Mouse (Mus musculus) midbrain, embryonic 14.5 days (tissue): ENCODE data around the gene Mxra7. TPM values are rescaled to one million over a fixed set of nuclear protein-coding genes. Genes with fewer than 3 reads are reported as not detected.

ENCODE experiments used
- ATAC-seq: fragments of 200-750 bp; cut with Nextera tagmentation; 2 replicates; pipeline ENCODE4 v1.8.0; 2017; ENCODE audit warnings: moderate number of reproducible peaks, moderate library complexity; ENCODE audit not compliant: low FRiP score, low TSS enrichment
- DNase-seq: peaks from one replicate; pipeline ENCODE4 v3.0.0-alpha.2; 2015
- H3K27ac ChIP-seq: fragments of 300-500 bp; sonication (generic); replicated peaks from 2 replicates; pipeline ENCODE4 v1.5.1; 2014; ENCODE audit warnings: mild to moderate bottlenecking, low read depth, low read length, moderate library complexity
- H3K27me3 ChIP-seq: fragments of 300-500 bp; sonication (generic); 2 replicates; pipeline ENCODE4 v1.6.1; 2014; ENCODE audit warnings: low read length, control low read depth, mixed read lengths; ENCODE audit not compliant: control insufficient read depth, insufficient read depth
- H3K36me3 ChIP-seq: fragments of 300-500 bp; sonication (generic); 2 replicates; pipeline ENCODE4 v1.6.1; 2014; ENCODE audit warnings: low read length, control low read depth; ENCODE audit not compliant: control insufficient read depth, insufficient read depth
- H3K4me1 ChIP-seq: fragments of 300-500 bp; sonication (generic); 2 replicates; pipeline ENCODE4 v1.6.1; 2014; ENCODE audit warnings: mild to moderate bottlenecking, antibody characterized with exemption, low read length, control low read depth; ENCODE audit not compliant: control insufficient read depth, insufficient read depth
- H3K4me2 ChIP-seq: fragments of 300-500 bp; sonication (generic); 2 replicates; pipeline ENCODE4 v1.6.1; 2014; ENCODE audit warnings: mild to moderate bottlenecking, low read length, moderate library complexity
- H3K4me3 ChIP-seq: fragments of 300-500 bp; sonication (generic); replicated peaks from 2 replicates; pipeline ENCODE4 v1.5.1; 2014; ENCODE audit warnings: low read depth, low read length
- H3K9ac ChIP-seq: fragments of 300-500 bp; sonication (generic); replicated peaks from 2 replicates; pipeline ENCODE4 v1.6.1; 2014; ENCODE audit warnings: mild to moderate bottlenecking, low read length, moderate library complexity
- H3K9me3 ChIP-seq: fragments of 300-500 bp; sonication (generic); 2 replicates; pipeline ENCODE4 v1.6.1; 2016; ENCODE audit warnings: low read length, control low read depth, mixed read lengths; ENCODE audit not compliant: control insufficient read depth
- WGBS: fragments of 180-500 bp; shearing (Covaris S2); extraction: QIAGEN DNeasy Blood & Tissue Kit; methylation state at CpG from one replicate; pipeline ENCODE4 v1.1.7; 2014; 5-methylcytosine and 5-hydroxymethylcytosine counted together
- polyA plus RNA-seq: library from polyadenylated mRNA; unstranded; fragments of >200 nt; fragmentation: Nextera tagmentation; extraction: Ambion mirVana; gene quantifications from 2 replicates; pipeline ENCODE4 v1.2.1, GENCODE M21; 2014

Gene Mxra7
- polyA plus RNA-seq, 1 experiment from 2014 or later: 20.7 TPM

DNA sequence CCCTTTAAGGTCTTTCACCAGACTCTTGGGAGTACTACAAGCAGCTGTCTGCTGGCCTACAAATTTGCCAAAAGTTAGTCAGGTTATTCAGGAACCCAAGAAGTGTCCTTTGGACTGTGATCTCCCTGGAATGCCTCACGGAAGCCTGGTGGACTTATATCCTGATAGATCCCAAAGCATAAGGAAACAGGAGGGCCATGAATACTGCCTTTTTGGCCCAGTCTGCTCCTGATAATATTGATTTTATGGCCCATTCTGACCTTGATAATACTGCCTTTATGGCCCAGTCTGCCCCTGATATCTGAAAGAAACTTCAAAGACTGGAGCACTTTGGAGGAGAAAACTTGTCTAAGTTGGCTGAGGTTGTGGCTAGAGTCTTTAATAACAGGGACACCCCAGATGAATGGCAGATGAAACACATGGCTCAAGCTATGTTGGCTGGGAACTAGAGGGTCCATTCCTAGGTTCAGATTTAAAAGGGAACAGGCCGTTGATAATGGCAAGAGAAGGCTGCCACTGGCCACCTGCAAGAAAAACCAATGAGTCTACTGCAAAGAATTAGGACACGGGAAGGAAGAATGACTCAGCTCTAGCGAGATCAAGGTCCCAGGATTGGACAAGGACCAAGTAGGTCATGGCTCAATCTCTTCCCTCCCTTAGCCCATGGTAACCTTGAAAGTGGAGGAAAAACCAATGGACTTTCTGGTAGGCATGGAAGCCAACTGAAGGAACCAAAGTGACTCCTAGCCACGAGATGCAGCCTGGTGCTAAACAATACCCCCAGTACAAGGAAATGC lies 74.0 kb downstream of the Mxra7 start:
- Histone ChIP-seq H3K36me3 (no peaks in the 10 kb centered on the region), H3K9ac (no peak overlapping the region), H3K4me2 (no peak overlapping the region), H3K27me3 (no peaks in the 10 kb centered on the region), H3K9me3 (no peaks in the 10 kb centered on the region), H3K27ac (no peak overlapping the region), H3K4me3 (no peak overlapping the region), H3K4me1 (no peaks in the 10 kb centered on the region)
- DNase-seq: no peak
- WGBS: 87% methylated on average over 5 of the region's 5 CpGs
- ATAC-seq: no peak

Other genes with a start within 250 kb of the Mxra7 start
- gene Ube2o, start 246.6 kb downstream of the Mxra7 start, polyA plus RNA-seq: 26.1 and 26.9 TPM in 2 replicates
- 0.49 and 0.70 TPM in 2 replicates for gene Aanat, start 241.6 kb downstream of the Mxra7 start, polyA plus RNA-seq
- gene Rhbdf2, start 201.0 kb downstream of the Mxra7 start, polyA plus RNA-seq: 0.61 and 0.63 TPM in 2 replicates
- 1.6 and 3.3 TPM in 2 replicates for gene Prcd, start 174.5 kb downstream of the Mxra7 start, polyA plus RNA-seq
- gene Cygb, start 173.7 kb downstream of the Mxra7 start, polyA plus RNA-seq: 19.1 and 24.0 TPM in 2 replicates
- gene St6galnac1, start 52.5 kb downstream of the Mxra7 start, polyA plus RNA-seq: not detected in 2 replicates
- 80.4 and 87.6 TPM in 2 replicates for gene Mettl23, start 15.2 kb upstream of the Mxra7 start, polyA plus RNA-seq
- 70.8 and 81.4 TPM in 2 replicates for gene Jmjd6, start 15.4 kb upstream of the Mxra7 start, polyA plus RNA-seq
- 51.3 and 52.8 TPM in 2 replicates for gene Mfsd11, start 24.4 kb upstream of the Mxra7 start, polyA plus RNA-seq
- 650 and 686 TPM in 2 replicates for gene Srsf2, start 25.0 kb upstream of the Mxra7 start, polyA plus RNA-seq
- gene Mgat5b, start 90.8 kb upstream of the Mxra7 start, polyA plus RNA-seq: 24.2 and 31.4 TPM in 2 replicates